Comparison of ENCODE assay signal across 16 mouse cellular contexts in the genomic region with DNA sequence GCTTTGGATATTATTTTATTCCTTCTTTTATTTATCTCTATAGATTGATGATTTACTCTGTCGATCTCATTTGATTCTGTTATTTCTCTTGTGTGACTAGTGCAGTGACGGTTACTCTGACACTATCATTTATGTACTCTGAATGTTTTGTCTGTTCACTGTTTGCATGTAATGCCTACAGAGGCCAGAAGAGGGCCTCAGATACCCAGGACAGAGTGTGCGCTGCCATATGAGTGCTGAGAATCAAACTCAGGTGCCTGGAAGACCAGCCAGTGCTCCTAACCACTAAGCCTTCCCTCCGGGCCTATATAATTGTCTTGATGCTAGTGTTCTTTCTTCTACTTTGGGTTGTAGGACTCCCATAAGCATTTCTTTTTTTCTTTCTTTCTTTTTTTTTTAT. TPM values are rescaled to one million over a fixed set of nuclear protein-coding genes. Genes with fewer than 3 reads are reported as not detected.
DNase-seq lines count a peak whose midpoint lies in the region; ATAC-seq and TF ChIP-seq lines count a peak whose summit lies in the region.
"Had no signal": no experiment of that assay in that cellular context is flagged by ENCODE, and none has a peak within 500 bp of the region (broad histone marks: within the 10 kb centered on the region; RNA-seq: fewer than 3 reads in every experiment).

No protein-coding gene starts in this region.

- no peak overlapping the region for H3K27ac ChIP-seq in kidney, adult 2 months (ENCODE audit: insufficient read depth, low read depth, low read length)
- H3K27ac ChIP-seq in kidney, embryonic 14.5 days (ENCODE audit: low read depth, low read length) = no peak overlapping the region
- H3K27ac ChIP-seq: embryonic facial prominence, embryonic 13.5 days; hindbrain, embryonic 10.5 days; limb, embryonic 15.5 days; midbrain, embryonic 13.5 days had no signal

- no peaks in the 10 kb centered on the region for H3K9me3 ChIP-seq in kidney, embryonic 14.5 days (ENCODE audit: control insufficient read depth, low read length)
- H3K9me3 ChIP-seq: embryonic facial prominence, embryonic 13.5 days; hindbrain, embryonic 10.5 days; limb, embryonic 15.5 days; midbrain, embryonic 13.5 days had no signal

- WGBS in kidney, adult 2 months = 95% methylated on average over 4 of the region's 4 CpGs
- WGBS in kidney, embryonic 14.5 days = 97% methylated on average over 4 of the region's 4 CpGs

- H3K4me3 ChIP-seq in kidney, adult 2 months (ENCODE audit: insufficient read depth, low read depth, low read length) = no peak overlapping the region
- H3K4me3 ChIP-seq in kidney, embryonic 14.5 days (ENCODE audit: low read length) = no peak overlapping the region
- H3K4me3 ChIP-seq: embryonic facial prominence, embryonic 13.5 days; hindbrain, embryonic 10.5 days; limb, embryonic 15.5 days; midbrain, embryonic 13.5 days had no signal

- no peak for DNase-seq in kidney, adult 2 months
- DNase-seq in thymus, postnatal 4 days = peak; percentile 28
- no peak for DNase-seq in thymus, postnatal 36 days
- DNase-seq in ovary, postnatal 14 days (ENCODE audit: low spot score) = no peak
- no peak for DNase-seq in urinary bladder, postnatal 36 days (ENCODE audit: low spot score in 2 of 2)
- no peak for DNase-seq in urinary bladder, postnatal 4 days (ENCODE audit: low spot score in 2 of 2)
- DNase-seq: adrenal gland, postnatal 36 days; cerebellum, adult 2 months; kidney, adult 9 months had no signal

- no peaks in the 10 kb centered on the region; the same call in 1 of the 2 replicates for H3K36me3 ChIP-seq in kidney, adult 2 months (ENCODE audit: control insufficient read depth, insufficient read depth, low read length)
- peaks cover 10% of the 10 kb centered on the region for H3K36me3 ChIP-seq in kidney, embryonic 14.5 days (ENCODE audit: control insufficient read depth, insufficient read depth, low read length)

- no peak overlapping the region for H3K4me2 ChIP-seq in kidney, embryonic 14.5 days (replicated peaks; ENCODE audit: low read depth, low read length)
- H3K4me2 ChIP-seq: embryonic facial prominence, embryonic 13.5 days; limb, embryonic 15.5 days; midbrain, embryonic 13.5 days had no signal

- 0 out of 2 replicates have a peak, but pooled peaks cover 3% of the 10 kb centered on the region for H3K4me1 ChIP-seq in kidney, adult 2 months (ENCODE audit: control insufficient read depth, insufficient read depth, low read length)
- H3K4me1 ChIP-seq in kidney, embryonic 14.5 days (ENCODE audit: control insufficient read depth, insufficient read depth, low read length) = peaks cover 4% of the 10 kb centered on the region; the same call in 1 of the 2 replicates

- TF ChIP-seq POLR2A in kidney, adult 2 months (IDR thresholded peaks at IDR 0.05; ENCODE audit: low read depth, low read length) = no peak

- TF ChIP-seq CTCF in kidney, adult 2 months (conservative IDR thresholded peaks at IDR 0.05; ENCODE audit: insufficient read depth, insufficient read length, low read depth, low read length) = 0 out of 2 replicates have a peak, but pooled peaks have one; percentile 10

- ATAC-seq in kidney, embryonic 14.5 days (ENCODE audit: low FRiP score, low TSS enrichment) = no peak
- 0 out of 2 replicates have a peak, but pooled peaks have one; percentile 58 for ATAC-seq in erythroblast, adult 5-6 weeks (replicated peaks; ENCODE audit: low FRiP score, poor library complexity, severe bottlenecking)
- ATAC-seq: forebrain, embryonic 16.5 days; midbrain, embryonic 13.5 days had no signal

- H3K9ac ChIP-seq in kidney, embryonic 14.5 days (ENCODE audit: low read depth, low read length) = no peak overlapping the region
- H3K9ac ChIP-seq: embryonic facial prominence, embryonic 13.5 days; limb, embryonic 15.5 days; midbrain, embryonic 13.5 days had no signal

- no peaks in the 10 kb centered on the region for H3K27me3 ChIP-seq in kidney, adult 2 months (replicated peaks; ENCODE audit: control insufficient read depth, insufficient read depth, low read length)
- no peaks in the 10 kb centered on the region for H3K27me3 ChIP-seq in kidney, embryonic 14.5 days (ENCODE audit: control insufficient read depth, insufficient read depth, low read length)
- H3K27me3 ChIP-seq: embryonic facial prominence, embryonic 13.5 days; limb, embryonic 15.5 days; midbrain, embryonic 13.5 days had no signal

RNA-seq across cellular contexts. Expression of gene Twistnb, which starts 5.3 kb away (rescaled TPM):
- polyA plus RNA-seq in kidney, adult 2 months (2012; rRNA removed) = 12.7 and 19.9 TPM in 2 replicates
- polyA plus RNA-seq in kidney, embryonic 14.5 days (2014; fragmentation: Nextera tagmentation; extraction: Ambion mirVana) = 71.4 and 85.6 TPM in 2 replicates
- 10.2 and 11.5 TPM in 2 replicates for total RNA-seq in erythroblast, adult 5-6 weeks (2015; ENCODE audit: low replicate concordance)
- 9.0 and 10.2 TPM in 2 replicates for total RNA-seq in erythroblast, adult 5-6 weeks (2017; ENCODE audit: low replicate concordance)

RNA-seq across cellular contexts. Expression of gene Efcab10, which starts 40.1 kb away (rescaled TPM):
- 0.17 TPM in 1 of 2 replicates, not detected in the other for polyA plus RNA-seq in kidney, adult 2 months (2012; rRNA removed)
- polyA plus RNA-seq in kidney, embryonic 14.5 days (2014; fragmentation: Nextera tagmentation; extraction: Ambion mirVana) = 0.93 TPM in 1 of 2 replicates, not detected in the other
- total RNA-seq in erythroblast, adult 5-6 weeks (2015; ENCODE audit: low replicate concordance) = not detected in 2 replicates
- not detected in 2 replicates for total RNA-seq in erythroblast, adult 5-6 weeks (2017; ENCODE audit: low replicate concordance)
- polyA plus RNA-seq: limb, embryonic 15.5 days had no signal
